Mouse (Mus musculus) liver, adult 2 months (tissue): Measurements from ENCODE around the gene Myo16.

Source experiments
- CTCF ChIP-seq: fragments of 200-500 bp; IDR thresholded peaks from 2 replicates; pipeline ENCODE4 v1.5.1; 2011; ENCODE audit warnings: low read depth, low read length, control low read depth
- POLR2A ChIP-seq: fragments of 200-500 bp; IDR thresholded peaks from 2 replicates; pipeline ENCODE4 v1.6.1; 2011; ENCODE audit warnings: low read length, control low read depth; ENCODE audit not compliant: insufficient read depth; ENCODE audit errors: extremely low read depth

DNA sequence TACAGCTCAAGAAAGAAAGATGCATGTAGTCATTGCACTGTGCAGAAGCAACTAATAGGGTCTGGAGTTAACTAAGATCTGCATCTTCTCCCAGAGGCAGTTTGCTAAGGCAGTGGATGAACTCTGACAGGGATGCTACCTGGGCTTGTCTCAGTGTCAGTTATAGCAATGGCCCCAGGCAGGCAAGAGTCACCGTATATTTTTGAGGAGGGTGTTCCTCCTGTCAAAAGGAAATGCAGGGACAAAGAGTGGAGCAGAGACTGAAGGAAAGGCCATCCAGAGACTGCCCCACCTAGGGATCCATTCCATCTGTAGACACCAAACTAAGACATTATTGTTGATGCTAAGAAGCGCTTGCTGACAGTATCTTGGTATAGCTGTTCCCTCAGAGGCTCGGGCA lies 7.4 kb downstream of the Myo16 start:
- no peak for TF ChIP-seq POLR2A
- no peak for TF ChIP-seq CTCF
